ENCODE assay signal across 21 mouse cellular contexts in genomic region chr11:59486222-59486621, GRCm38 (mm10). TPM values are rescaled to one million over a fixed set of nuclear protein-coding genes. Genes with fewer than 3 reads are reported as not detected.
DNase-seq lines count a peak whose midpoint lies in the region; ATAC-seq and TF ChIP-seq lines count a peak whose summit lies in the region.
"Had no signal": no experiment of that assay in that cellular context is flagged by ENCODE, and none has a peak within 500 bp of the region (broad histone marks: within the 10 kb centered on the region; RNA-seq: fewer than 3 reads in every experiment).

No protein-coding gene starts in this region.

- H3K4me3 ChIP-seq in heart, embryonic 13.5 days = no peak overlapping the region
- H3K4me3 ChIP-seq in heart, embryonic 11.5 days (ENCODE audit: low read depth, low read length) = no peak overlapping the region
- no peak overlapping the region for H3K4me3 ChIP-seq in cortical plate, adult 2 months (ENCODE audit: insufficient read depth, low read length)
- H3K4me3 ChIP-seq: embryonic facial prominence, embryonic 13.5 days; embryonic facial prominence, embryonic 15.5 days; erythroblast, embryonic 14.5 days; forebrain, embryonic 10.5 days; forebrain, embryonic 12.5 days had no signal

- H3K9me3 ChIP-seq in heart, embryonic 13.5 days = no peaks in the 10 kb centered on the region
- no peaks in the 10 kb centered on the region for H3K9me3 ChIP-seq in heart, embryonic 11.5 days (replicated peaks; ENCODE audit: control insufficient read depth, low read length)
- H3K9me3 ChIP-seq: embryonic facial prominence, embryonic 13.5 days; embryonic facial prominence, embryonic 15.5 days; forebrain, embryonic 10.5 days; forebrain, embryonic 12.5 days had no signal

- H3K27me3 ChIP-seq in heart, embryonic 13.5 days (replicated peaks) = no peaks in the 10 kb centered on the region
- no peaks in the 10 kb centered on the region for H3K27me3 ChIP-seq in heart, embryonic 11.5 days (ENCODE audit: control insufficient read depth, insufficient read depth, low read length)
- H3K27me3 ChIP-seq: embryonic facial prominence, embryonic 13.5 days; embryonic facial prominence, embryonic 15.5 days; forebrain, embryonic 12.5 days had no signal

- no peak for ATAC-seq in heart, embryonic 13.5 days (ENCODE audit: extremely low read depth, insufficient number of reproducible peaks, low FRiP score, low TSS enrichment)
- ATAC-seq in heart, embryonic 11.5 days (replicated peaks; ENCODE audit: insufficient number of reproducible peaks, low FRiP score, low TSS enrichment) = no peak
- ATAC-seq: forebrain, embryonic 14.5 days; forebrain, embryonic 16.5 days had no signal

- H3K36me3 ChIP-seq in heart, embryonic 13.5 days = peaks cover 64% of the 10 kb centered on the region
- H3K36me3 ChIP-seq in heart, embryonic 11.5 days (ENCODE audit: control insufficient read depth, insufficient read depth, low read length) = peaks cover 33% of the 10 kb centered on the region

- 59% methylated on average over 8 of the region's 8 CpGs for WGBS in heart, embryonic 13.5 days
- 72% methylated on average over 8 of the region's 8 CpGs for WGBS in heart, embryonic 11.5 days (ENCODE audit: insufficient replicate concordance)

- H3K4me1 ChIP-seq in heart, embryonic 13.5 days = 0 out of 2 replicates have a peak, but pooled peaks cover 4% of the 10 kb centered on the region
- H3K4me1 ChIP-seq in heart, embryonic 11.5 days (ENCODE audit: control insufficient read depth, insufficient read depth, low read length) = 0 out of 2 replicates have a peak, but pooled peaks cover 2% of the 10 kb centered on the region
- peaks cover 3% of the 10 kb centered on the region; the same call in 1 of the 2 replicates for H3K4me1 ChIP-seq in cortical plate, adult 2 months (ENCODE audit: control insufficient read depth, insufficient read depth, low read length)
- H3K4me1 ChIP-seq: embryonic facial prominence, embryonic 13.5 days; embryonic facial prominence, embryonic 15.5 days; forebrain, embryonic 10.5 days; forebrain, embryonic 12.5 days had no signal

- DNase-seq in right cerebral cortex, adult 18-20 months = peak; percentile 35
- no peak for DNase-seq in right cerebral cortex, postnatal 4 days
- no peak for DNase-seq in kidney, adult 9 months
- DNase-seq in adrenal gland, postnatal 10 days = no peak
- DNase-seq: cerebellum, adult 11-12 months; cerebellum, adult 2 months; cerebellum, adult 9-10 months; cerebellum, postnatal 10 days; cerebellum, postnatal 25 days; embryo, embryonic 11 days had no signal

- 0 out of 2 replicates have a peak overlapping the region, but pooled peaks have one; percentile 28 for H3K9ac ChIP-seq in heart, embryonic 13.5 days
- H3K9ac ChIP-seq in heart, embryonic 11.5 days (ENCODE audit: low read depth, low read length) = no peak overlapping the region
- H3K9ac ChIP-seq: embryonic facial prominence, embryonic 13.5 days; embryonic facial prominence, embryonic 15.5 days; forebrain, embryonic 12.5 days had no signal

- TF ChIP-seq POLR2A in cortical plate, adult 2 months (IDR thresholded peaks at IDR 0.05; ENCODE audit: extremely low read depth, insufficient read depth, low read length) = no peak

- H3K27ac ChIP-seq in heart, embryonic 13.5 days (replicated peaks) = no peak overlapping the region
- H3K27ac ChIP-seq in heart, embryonic 11.5 days (ENCODE audit: low read depth, low read length) = no peak overlapping the region
- H3K27ac ChIP-seq in cortical plate, adult 2 months (ENCODE audit: insufficient read depth, low read length) = 0 out of 2 replicates have a peak overlapping the region, but pooled peaks have one; percentile 22
- H3K27ac ChIP-seq: embryonic facial prominence, embryonic 13.5 days; embryonic facial prominence, embryonic 15.5 days; forebrain, embryonic 10.5 days; forebrain, embryonic 12.5 days had no signal

- no peak overlapping the region for H3K4me2 ChIP-seq in heart, embryonic 13.5 days
- no peak overlapping the region for H3K4me2 ChIP-seq in heart, embryonic 11.5 days
- H3K4me2 ChIP-seq: embryonic facial prominence, embryonic 13.5 days; embryonic facial prominence, embryonic 15.5 days; forebrain, embryonic 12.5 days had no signal

- TF ChIP-seq CTCF in cortical plate, adult 2 months (IDR thresholded peaks at IDR 0.05; ENCODE audit: extremely low read depth, insufficient read depth, low read length) = no peak

RNA-seq across cellular contexts. Expression of gene Zfp867, which starts 13.9 kb away (rescaled TPM):
- polyA plus RNA-seq in heart, embryonic 13.5 days (2015; fragmentation: Nextera tagmentation; extraction: Ambion mirVana) = 5.6 and 5.7 TPM in 2 replicates
- polyA plus RNA-seq in heart, embryonic 11.5 days (2014; fragmentation: Nextera tagmentation; extraction: Ambion mirVana) = 5.8 and 6.2 TPM in 2 replicates
- polyA plus RNA-seq in cortical plate, adult 2 months (2012; rRNA removed) = 2.9 and 3.8 TPM in 2 replicates
- total RNA-seq in adrenal gland, postnatal 10 days (2021) = 1 to 10 TPM; 3.9 to 6.4 TPM
- polyA plus RNA-seq: erythroblast, embryonic 14.5 days had no signal

RNA-seq across cellular contexts. Expression of gene Snap47, which starts 35.2 kb away (rescaled TPM):
- 94.3 and 102 TPM in 2 replicates for polyA plus RNA-seq in heart, embryonic 13.5 days (2015; fragmentation: Nextera tagmentation; extraction: Ambion mirVana)
- 117 and 124 TPM in 2 replicates for polyA plus RNA-seq in heart, embryonic 11.5 days (2014; fragmentation: Nextera tagmentation; extraction: Ambion mirVana)
- polyA plus RNA-seq in cortical plate, adult 2 months (2012; rRNA removed) = 467 and 482 TPM in 2 replicates
- total RNA-seq in adrenal gland, postnatal 10 days (2021) = 10 to 100 TPM; 56.4 to 56.8 TPM

RNA-seq across cellular contexts. Expression of gene Jmjd4, which starts 36.4 kb away (rescaled TPM):
- 10.5 and 11.9 TPM in 2 replicates for polyA plus RNA-seq in heart, embryonic 13.5 days (2015; fragmentation: Nextera tagmentation; extraction: Ambion mirVana)
- 11.3 and 13.0 TPM in 2 replicates for polyA plus RNA-seq in heart, embryonic 11.5 days (2014; fragmentation: Nextera tagmentation; extraction: Ambion mirVana)
- polyA plus RNA-seq in cortical plate, adult 2 months (2012; rRNA removed) = 15.7 and 16.1 TPM in 2 replicates
- total RNA-seq in adrenal gland, postnatal 10 days (2021) = 1 to 10 TPM; 7.5 to 9.8 TPM

RNA-seq across cellular contexts. Expression of gene Zkscan17, which starts 40.3 kb away (rescaled TPM):
- 13.8 and 14.7 TPM in 2 replicates for polyA plus RNA-seq in heart, embryonic 13.5 days (2015; fragmentation: Nextera tagmentation; extraction: Ambion mirVana)
- 12.8 and 15.0 TPM in 2 replicates for polyA plus RNA-seq in heart, embryonic 11.5 days (2014; fragmentation: Nextera tagmentation; extraction: Ambion mirVana)
- polyA plus RNA-seq in cortical plate, adult 2 months (2012; rRNA removed) = 7.2 and 7.4 TPM in 2 replicates
- 10 to 100 TPM; 22.6 to 23.4 TPM for total RNA-seq in adrenal gland, postnatal 10 days (2021)

RNA-seq across cellular contexts. Expression of gene Nlrp3, which starts 55.1 kb away (rescaled TPM):
- polyA plus RNA-seq in heart, embryonic 13.5 days (2015; fragmentation: Nextera tagmentation; extraction: Ambion mirVana) = 0.15 and 0.41 TPM in 2 replicates
- 0.16 TPM in 1 of 2 replicates, not detected in the other for polyA plus RNA-seq in heart, embryonic 11.5 days (2014; fragmentation: Nextera tagmentation; extraction: Ambion mirVana)
- polyA plus RNA-seq in cortical plate, adult 2 months (2012; rRNA removed) = 0.86 and 1.3 TPM in 2 replicates
- total RNA-seq in adrenal gland, postnatal 10 days (2021) = under 1 TPM; 0.42 to 0.51 TPM
- total RNA-seq: MEL had no signal
- polyA plus RNA-seq: forebrain, embryonic 12.5 days had no signal
